Mouse (Mus musculus): ENCODE measurements around the gene Zfp442. TPM values are rescaled to one million over a fixed set of nuclear protein-coding genes. Genes with fewer than 3 reads are reported as not detected.
A peak's percentile ranks its signal among the peaks of the same experiment; 100 is the strongest.
"Not testable (repeated sequence)": the region's sequence is repeated elsewhere in the genome, so short reads cannot be mapped to it uniquely, and the experiment has no call there.

Zfp442 gene
- polyA plus RNA-seq, 1 experiment from 2014 or later, result 8.9 TPM

DNA sequence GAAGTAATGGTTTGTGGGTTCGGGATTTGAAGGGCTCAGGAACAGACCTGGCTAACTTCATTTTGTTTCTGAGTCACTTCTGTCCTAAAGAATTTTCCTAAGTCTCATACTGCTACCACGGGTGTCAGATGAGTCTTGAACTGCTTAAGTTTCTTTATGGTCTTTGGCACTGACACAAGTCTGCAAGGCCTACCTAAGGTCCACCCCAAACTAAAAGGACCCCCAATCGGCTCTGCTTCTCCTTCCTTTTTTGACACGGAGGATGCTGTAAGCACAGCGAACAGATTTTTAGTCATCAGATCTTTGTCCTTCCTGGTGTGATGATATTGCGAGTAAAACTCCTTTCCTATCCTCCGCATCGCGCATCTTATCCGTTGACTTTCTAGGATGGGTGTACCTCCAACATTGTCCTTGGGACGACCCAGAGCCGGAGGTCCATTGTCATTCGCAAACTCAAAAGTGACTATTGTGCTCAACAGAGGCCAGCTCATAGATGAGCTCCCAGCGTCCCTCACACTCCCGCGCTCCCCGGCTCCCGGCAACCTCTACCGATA is 65.7 kb downstream of the Zfp442 start:
- not testable (repeated sequence) for H3K4me1 ChIP-seq (ENCODE audit: control insufficient read depth, insufficient read depth, low read length); H3K27ac ChIP-seq (replicated peaks; ENCODE audit: low read depth, low read length); H3K9me3 ChIP-seq (ENCODE audit: control insufficient read depth, low read length); H3K4me2 ChIP-seq (ENCODE audit: low read depth, severe bottlenecking); H3K27me3 ChIP-seq (ENCODE audit: control insufficient read depth, insufficient read depth, low read length); H3K36me3 ChIP-seq (ENCODE audit: control insufficient read depth, insufficient read depth, low read length); ATAC-seq (ENCODE audit: insufficient number of reproducible peaks, low FRiP score, low TSS enrichment, low read depth); H3K4me3 ChIP-seq (ENCODE audit: low read depth, low read length); DNase-seq (ENCODE audit: low spot score); H3K9ac ChIP-seq (ENCODE audit: low read length)
- 94% methylated on average over 19 of the region's 19 CpGs for WGBS

GRCm38 (mm10) chr2:150362878-150363229 is 88.4 kb downstream of the Zfp442 start:
- H3K27ac ChIP-seq (replicated peaks; ENCODE audit: low read depth, low read length), result no peak overlapping the region
- DNase-seq (ENCODE audit: low spot score) (no peak), ATAC-seq (ENCODE audit: insufficient number of reproducible peaks, low FRiP score, low TSS enrichment, low read depth) (peak; percentile 62; the same call in 1 of the 2 replicates)
- 14% methylated on average over 4 of the region's 4 CpGs for WGBS
- no peaks in the 10 kb centered on the region for H3K4me1 ChIP-seq (ENCODE audit: control insufficient read depth, insufficient read depth, low read length)
- H3K36me3 ChIP-seq (ENCODE audit: control insufficient read depth, insufficient read depth, low read length), result no peaks in the 10 kb centered on the region
- peak overlapping the region; percentile 43 for H3K4me2 ChIP-seq (ENCODE audit: low read depth, severe bottlenecking)
- H3K4me3 ChIP-seq (ENCODE audit: low read depth, low read length), result peak overlapping the region; percentile 54
- peak overlapping the region; percentile 40 for H3K9ac ChIP-seq (ENCODE audit: low read length)
- no peaks in the 10 kb centered on the region for H3K9me3 ChIP-seq (ENCODE audit: control insufficient read depth, low read length)
- no peaks in the 10 kb centered on the region for H3K27me3 ChIP-seq (ENCODE audit: control insufficient read depth, insufficient read depth, low read length)

DNA sequence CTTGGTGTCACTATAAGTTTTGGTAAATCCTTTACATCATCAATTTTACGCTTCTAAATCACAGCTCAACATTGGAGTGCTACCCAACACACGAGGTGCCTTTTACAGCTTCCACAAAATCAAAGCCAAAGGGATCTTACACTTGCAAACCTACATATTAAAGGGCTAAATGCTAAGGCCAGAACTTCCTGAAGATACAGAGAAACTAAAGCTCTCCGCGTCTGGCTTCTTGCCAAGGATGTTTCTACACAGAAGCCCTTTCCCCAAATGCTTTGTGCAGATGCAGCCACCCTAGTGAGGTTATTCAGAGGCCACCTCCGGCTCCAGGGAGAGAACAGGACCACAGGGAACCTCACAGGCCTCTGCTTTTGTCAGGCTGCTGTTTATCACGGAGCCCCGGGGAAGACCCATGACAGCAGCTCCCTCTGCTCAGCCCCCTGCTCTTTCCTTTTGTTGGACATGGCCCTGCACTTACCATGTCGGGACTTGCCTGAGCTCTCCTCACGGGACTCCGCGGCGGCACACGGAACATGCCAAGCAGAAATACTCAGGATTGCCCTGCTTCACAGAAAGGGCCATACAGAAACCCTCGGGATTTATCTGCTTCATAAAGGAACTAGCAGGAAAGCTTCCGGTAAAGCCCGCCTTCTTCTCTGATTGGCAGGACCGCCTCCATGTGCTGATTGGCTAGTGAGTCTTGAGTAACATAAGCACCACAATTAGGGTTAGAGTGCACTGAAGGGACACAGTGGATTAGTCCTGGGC is 89.0 kb downstream of the Zfp442 start, which contains the start of gene 3300002I08Rik:
3300002I08Rik (minus strand) TSS at position 653 of the 765 bp plus-strand sequence.
- DNase-seq (ENCODE audit: low spot score) (peak; percentile 86), ATAC-seq (ENCODE audit: insufficient number of reproducible peaks, low FRiP score, low TSS enrichment, low read depth) (peak; percentile 98)
- Histone ChIP-seq H3K27ac (replicated peaks; ENCODE audit: low read depth, low read length) (peak within 1 kb of the TSS; percentile 21; the same call in 1 of the 2 replicates), H3K9ac (ENCODE audit: low read length) (peak within 1 kb of the TSS; percentile 74), H3K4me3 (ENCODE audit: low read depth, low read length) (peak within 1 kb of the TSS; percentile 54), H3K4me2 (ENCODE audit: low read depth, severe bottlenecking) (peak within 1 kb of the TSS; percentile 43)
- WGBS, result 3% methylated on average over 15 of the region's 17 CpGs
- not testable (repeated sequence) for H3K36me3 ChIP-seq (ENCODE audit: control insufficient read depth, insufficient read depth, low read length); H3K9me3 ChIP-seq (ENCODE audit: control insufficient read depth, low read length); H3K27me3 ChIP-seq (ENCODE audit: control insufficient read depth, insufficient read depth, low read length); H3K4me1 ChIP-seq (ENCODE audit: control insufficient read depth, insufficient read depth, low read length)

Other genes with a start within 250 kb of the Zfp442 start
- 10.3 and 12.4 TPM in 2 replicates for gene Zfp937, start 233.4 kb downstream of the Zfp442 start, polyA plus RNA-seq (2014; fragmentation: Nextera tagmentation; extraction: Ambion mirVana)
- 2.5 and 4.1 TPM in 2 replicates for gene Gm21994, start 195.9 kb downstream of the Zfp442 start, polyA plus RNA-seq (2014; fragmentation: Nextera tagmentation; extraction: Ambion mirVana)
- not detected in 2 replicates for gene Gm14124, start 194.0 kb downstream of the Zfp442 start, polyA plus RNA-seq (2014; fragmentation: Nextera tagmentation; extraction: Ambion mirVana)
- gene Gm10130, start 127.8 kb downstream of the Zfp442 start, polyA plus RNA-seq (2014; fragmentation: Nextera tagmentation; extraction: Ambion mirVana), result 1.7 and 2.6 TPM in 2 replicates
- gene 3300002I08Rik, start 88.7 kb downstream of the Zfp442 start, polyA plus RNA-seq (2014; fragmentation: Nextera tagmentation; extraction: Ambion mirVana), result 9.4 and 9.9 TPM in 2 replicates
- gene Zfp345, start 33.6 kb upstream of the Zfp442 start, polyA plus RNA-seq (2014; fragmentation: Nextera tagmentation; extraction: Ambion mirVana), result 0.12 TPM in 1 of 2 replicates, not detected in the other
- gene Cst7, start 118.9 kb upstream of the Zfp442 start, polyA plus RNA-seq (2014; fragmentation: Nextera tagmentation; extraction: Ambion mirVana), result 0.33 and 0.36 TPM in 2 replicates
- gene Apmap, start 157.1 kb upstream of the Zfp442 start, polyA plus RNA-seq (2014; fragmentation: Nextera tagmentation; extraction: Ambion mirVana), result 25.3 and 26.2 TPM in 2 replicates
- gene Acss1, start 217.0 kb upstream of the Zfp442 start, polyA plus RNA-seq (2014; fragmentation: Nextera tagmentation; extraction: Ambion mirVana), result 4.2 and 5.7 TPM in 2 replicates
- not detected in 2 replicates for gene Vsx1, start 237.9 kb upstream of the Zfp442 start, polyA plus RNA-seq (2014; fragmentation: Nextera tagmentation; extraction: Ambion mirVana)

Measured in limb, embryonic 11.5 days (tissue).